Mouse (Mus musculus): ENCODE results near the gene Gsk3a. TPM values are rescaled to one million over a fixed set of nuclear protein-coding genes. Genes with fewer than 3 reads are reported as not detected.

The Gsk3a gene
- 14.7 and 15.9 TPM in 2 replicates for polyA plus RNA-seq (2014; fragmentation: Nextera tagmentation; extraction: Ambion mirVana)

DNA sequence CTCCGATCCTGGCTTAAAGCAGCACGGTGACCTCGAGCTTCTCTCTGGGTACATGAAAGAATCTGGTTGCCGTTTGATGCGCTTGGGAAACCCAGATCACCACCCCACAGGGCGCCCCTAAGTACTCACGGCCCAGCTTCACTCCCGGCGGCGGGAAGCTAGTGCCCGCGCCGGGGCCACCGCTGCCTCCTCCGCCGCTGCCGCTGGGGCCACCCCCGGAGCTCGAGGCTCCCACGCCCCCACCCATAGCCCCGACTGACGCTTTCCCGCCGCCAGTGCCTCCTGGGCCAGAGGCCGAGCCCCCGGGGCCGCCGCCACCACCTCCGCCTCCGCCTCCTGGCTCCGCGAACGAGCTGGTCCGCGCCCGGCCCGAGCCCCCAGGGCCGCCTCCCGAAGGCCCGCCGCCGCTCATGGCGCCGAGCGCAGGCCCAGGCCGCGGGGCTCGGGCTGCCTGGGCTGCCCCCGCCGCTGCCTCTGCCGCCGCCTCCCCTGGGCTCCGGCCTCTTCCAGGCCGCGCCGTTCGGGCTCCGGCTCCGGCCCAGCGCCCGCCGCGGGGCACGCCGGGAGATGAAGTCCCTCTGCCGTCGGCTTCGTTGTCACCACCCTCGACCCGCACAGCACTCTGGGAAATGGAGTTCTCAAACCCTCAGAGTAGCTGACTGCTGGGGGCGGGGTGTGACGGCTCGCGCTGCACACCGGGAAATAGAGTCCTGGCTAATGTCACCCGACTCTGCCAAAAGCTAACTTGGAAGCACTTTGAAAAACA, at the start of gene Gsk3a:
Gene Gsk3a (minus strand): TSS at position 603 of the 766 bp plus-strand sequence.
- Histone ChIP-seq H3K9ac (replicated peaks; ENCODE audit: low read depth, low read length) (peak within 1 kb of the TSS; percentile 90), H3K27me3 (ENCODE audit: control insufficient read depth, insufficient read depth, low read length) (no peaks in the 10 kb centered on the region), H3K36me3 (ENCODE audit: control insufficient read depth, insufficient read depth, low read length) (peaks cover 25% of the 10 kb centered on the region), H3K27ac (ENCODE audit: low read length) (peak within 1 kb of the TSS; percentile 70; the same call in 1 of the 2 replicates), H3K4me3 (ENCODE audit: low read depth, low read length) (peak within 1 kb of the TSS; percentile 82), H3K4me2 (replicated peaks; ENCODE audit: low read depth, low read length) (peak within 1 kb of the TSS; percentile 75), H3K9me3 (ENCODE audit: control insufficient read depth, low read depth, low read length) (no peaks in the 10 kb centered on the region), H3K4me1 (ENCODE audit: control insufficient read depth, insufficient read depth, low read length) (peaks cover 15% of the 10 kb centered on the region)
- ATAC-seq (ENCODE audit: insufficient number of reproducible peaks, insufficient read depth, low FRiP score, low read depth), result peak; percentile 91
- under 1% methylated on average over 72 of the region's 76 CpGs for WGBS

DNA sequence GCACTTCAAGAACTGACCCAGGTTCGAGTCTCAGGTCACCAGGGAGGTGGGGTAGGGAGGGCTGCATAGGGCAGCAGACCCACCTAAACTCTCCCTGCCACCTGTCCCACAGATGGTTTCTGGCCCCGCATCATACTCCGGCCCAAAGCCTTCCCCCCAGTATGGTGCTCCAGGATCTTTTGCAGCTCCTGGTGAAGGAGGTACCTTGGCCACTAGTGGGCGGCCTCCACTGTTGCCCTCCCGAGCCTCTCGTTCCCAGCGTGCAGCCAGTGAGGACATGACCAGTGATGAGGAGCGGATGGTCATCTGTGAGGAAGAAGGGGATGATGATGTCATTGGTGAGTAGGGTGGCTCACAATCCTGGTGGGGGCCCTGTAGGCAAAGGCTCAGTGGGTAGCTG, 49.3 kb upstream of the Gsk3a start:
- no peak for ATAC-seq (ENCODE audit: insufficient number of reproducible peaks, insufficient read depth, low FRiP score, low read depth)
- WGBS, result 82% methylated on average over 8 of the region's 8 CpGs

DNA sequence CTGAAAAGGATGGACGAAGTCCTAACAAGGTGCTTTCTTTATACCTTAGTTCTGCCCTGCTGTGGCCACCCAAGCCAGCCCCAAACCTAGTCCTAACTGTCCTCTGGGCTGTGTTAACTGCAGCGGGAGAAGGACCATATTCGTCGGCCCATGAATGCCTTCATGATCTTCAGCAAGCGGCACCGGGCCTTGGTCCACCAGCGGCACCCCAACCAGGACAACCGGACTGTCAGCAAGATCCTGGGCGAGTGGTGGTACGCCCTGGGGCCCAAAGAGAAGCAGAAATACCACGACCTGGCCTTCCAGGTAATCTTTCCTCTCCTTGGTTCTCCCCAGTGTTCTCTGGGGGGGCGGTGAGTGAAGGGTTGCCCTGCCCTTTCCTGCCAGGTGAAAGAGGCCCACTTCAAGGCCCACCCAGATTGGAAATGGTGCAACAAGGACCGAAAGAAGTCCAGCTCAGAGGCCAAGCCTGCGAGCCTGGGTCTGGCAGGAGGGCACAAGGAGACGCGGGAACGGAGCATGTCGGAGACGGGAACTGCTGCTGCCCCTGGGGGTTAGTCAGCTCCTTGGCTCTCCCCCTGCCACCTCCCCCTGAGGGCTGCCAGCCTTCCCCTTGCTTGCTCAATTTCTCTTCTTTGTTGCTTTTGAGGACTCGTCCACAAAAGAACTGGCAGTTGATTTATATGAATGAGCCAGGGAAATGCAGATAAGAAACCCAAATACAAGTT, 48.0 kb upstream of the Gsk3a start:
- Histone ChIP-seq H3K27me3 (ENCODE audit: control insufficient read depth, insufficient read depth, low read length) (no peaks in the 10 kb centered on the region), H3K4me1 (ENCODE audit: control insufficient read depth, insufficient read depth, low read length) (peaks cover 32% of the 10 kb centered on the region), H3K4me2 (replicated peaks; ENCODE audit: low read depth, low read length) (no peak overlapping the region), H3K9ac (replicated peaks; ENCODE audit: low read depth, low read length) (no peak overlapping the region), H3K4me3 (ENCODE audit: low read depth, low read length) (no peak overlapping the region), H3K36me3 (ENCODE audit: control insufficient read depth, insufficient read depth, low read length) (peaks cover 62% of the 10 kb centered on the region), H3K9me3 (ENCODE audit: control insufficient read depth, low read depth, low read length) (no peaks in the 10 kb centered on the region), H3K27ac (ENCODE audit: low read length) (no peak overlapping the region)
- ATAC-seq (ENCODE audit: insufficient number of reproducible peaks, insufficient read depth, low FRiP score, low read depth), result no peak
- WGBS, result 86% methylated on average over 20 of the region's 20 CpGs

More for the DNA sequence above, 49.3 kb upstream of the Gsk3a start:
- no peaks in the 10 kb centered on the region for H3K9me3 ChIP-seq (ENCODE audit: control insufficient read depth, low read depth, low read length)
- H3K4me1 ChIP-seq (ENCODE audit: control insufficient read depth, insufficient read depth, low read length), result peaks cover 23% of the 10 kb centered on the region
- H3K27ac ChIP-seq (ENCODE audit: low read length), result no peak overlapping the region
- H3K27me3 ChIP-seq (ENCODE audit: control insufficient read depth, insufficient read depth, low read length), result no peaks in the 10 kb centered on the region
- H3K4me3 ChIP-seq (ENCODE audit: low read depth, low read length), result no peak overlapping the region
- no peak overlapping the region for H3K9ac ChIP-seq (replicated peaks; ENCODE audit: low read depth, low read length)
- H3K36me3 ChIP-seq (ENCODE audit: control insufficient read depth, insufficient read depth, low read length), result peaks cover 75% of the 10 kb centered on the region
- no peak overlapping the region for H3K4me2 ChIP-seq (replicated peaks; ENCODE audit: low read depth, low read length)

DNA sequence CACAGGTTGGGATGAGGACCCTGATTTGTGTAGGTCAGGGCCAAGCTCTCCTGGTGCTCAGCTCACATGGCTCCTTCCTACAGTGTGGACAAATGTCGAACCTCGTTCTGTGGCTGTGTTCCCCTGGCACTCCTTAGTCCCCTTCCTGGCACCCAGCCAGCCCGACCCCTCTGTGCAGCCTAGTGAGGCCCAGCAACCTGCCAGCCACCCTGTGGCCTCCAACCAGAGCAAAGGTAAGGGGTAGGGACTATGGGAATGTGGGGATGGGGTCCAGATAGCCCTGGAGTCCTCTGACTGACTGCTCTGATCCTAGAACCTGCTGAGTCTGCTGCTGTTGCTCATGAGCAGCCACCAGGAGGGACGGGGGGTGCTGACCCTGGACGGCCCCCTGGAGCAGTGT, 47.1 kb upstream of the Gsk3a start:
- peaks cover 53% of the 10 kb centered on the region for H3K36me3 ChIP-seq (ENCODE audit: control insufficient read depth, insufficient read depth, low read length)
- 63% methylated on average over 5 of the region's 5 CpGs for WGBS
- no peak for ATAC-seq (ENCODE audit: insufficient number of reproducible peaks, insufficient read depth, low FRiP score, low read depth)

DNA sequence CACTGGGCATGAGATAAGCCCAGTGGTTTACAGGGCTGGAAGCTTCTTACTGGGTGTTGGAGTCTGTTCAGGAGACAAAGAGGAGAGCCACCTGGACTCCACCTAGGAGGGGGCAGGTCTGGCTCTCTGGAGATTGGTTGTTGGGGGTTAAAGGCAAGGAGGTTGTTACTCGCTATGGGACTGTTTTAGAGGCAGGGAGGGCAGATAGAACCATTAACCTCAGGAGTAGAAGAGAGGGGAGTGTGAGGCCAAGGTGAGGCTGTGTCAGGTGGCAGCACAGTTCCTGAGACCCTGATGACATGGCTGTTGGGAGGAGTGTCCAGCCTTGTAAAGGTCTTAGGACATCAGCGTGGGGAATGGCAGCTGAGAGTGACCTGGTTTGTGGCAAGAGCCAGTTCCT, 46.5 kb upstream of the Gsk3a start:
- H3K36me3 ChIP-seq (ENCODE audit: control insufficient read depth, insufficient read depth, low read length), result peaks cover 47% of the 10 kb centered on the region
- H3K9ac ChIP-seq (replicated peaks; ENCODE audit: low read depth, low read length), result peak overlapping the region; percentile 59
- peaks cover 40% of the 10 kb centered on the region for H3K4me1 ChIP-seq (ENCODE audit: control insufficient read depth, insufficient read depth, low read length)
- peak overlapping the region; percentile 99; the same call in 1 of the 2 replicates for H3K27ac ChIP-seq (ENCODE audit: low read length)
- ATAC-seq (ENCODE audit: insufficient number of reproducible peaks, insufficient read depth, low FRiP score, low read depth), result no peak
- H3K27me3 ChIP-seq (ENCODE audit: control insufficient read depth, insufficient read depth, low read length), result no peaks in the 10 kb centered on the region
- 47% methylated on average over 2 of the region's 2 CpGs for WGBS
- H3K4me2 ChIP-seq (replicated peaks; ENCODE audit: low read depth, low read length), result peak overlapping the region; percentile 82
- no peaks in the 10 kb centered on the region for H3K9me3 ChIP-seq (ENCODE audit: control insufficient read depth, low read depth, low read length)
- H3K4me3 ChIP-seq (ENCODE audit: low read depth, low read length), result peak overlapping the region; percentile 86

More for the DNA sequence above, 47.1 kb upstream of the Gsk3a start:
- Histone ChIP-seq H3K9ac (replicated peaks; ENCODE audit: low read depth, low read length) (no peak overlapping the region), H3K9me3 (ENCODE audit: control insufficient read depth, low read depth, low read length) (no peaks in the 10 kb centered on the region), H3K4me1 (ENCODE audit: control insufficient read depth, insufficient read depth, low read length) (peaks cover 39% of the 10 kb centered on the region), H3K4me2 (replicated peaks; ENCODE audit: low read depth, low read length) (peak overlapping the region; percentile 82; the same call in 1 of the 2 replicates), H3K4me3 (ENCODE audit: low read depth, low read length) (peak overlapping the region; percentile 86; the same call in 1 of the 2 replicates), H3K27me3 (ENCODE audit: control insufficient read depth, insufficient read depth, low read length) (no peaks in the 10 kb centered on the region), H3K27ac (ENCODE audit: low read length) (no peak overlapping the region)

GRCm38 (mm10) chr7:25283637-25284036, 46.0 kb upstream of the Gsk3a start:
- no peak for ATAC-seq (ENCODE audit: insufficient number of reproducible peaks, insufficient read depth, low FRiP score, low read depth)
- no peaks in the 10 kb centered on the region for H3K27me3 ChIP-seq (ENCODE audit: control insufficient read depth, insufficient read depth, low read length)
- H3K9me3 ChIP-seq (ENCODE audit: control insufficient read depth, low read depth, low read length), result no peaks in the 10 kb centered on the region
- peaks cover 40% of the 10 kb centered on the region for H3K4me1 ChIP-seq (ENCODE audit: control insufficient read depth, insufficient read depth, low read length)
- peak overlapping the region; percentile 99 for H3K27ac ChIP-seq (ENCODE audit: low read length)
- peak overlapping the region; percentile 86 for H3K4me3 ChIP-seq (ENCODE audit: low read depth, low read length)
- peak overlapping the region; percentile 59 for H3K9ac ChIP-seq (replicated peaks; ENCODE audit: low read depth, low read length)
- peak overlapping the region; percentile 82 for H3K4me2 ChIP-seq (replicated peaks; ENCODE audit: low read depth, low read length)
- H3K36me3 ChIP-seq (ENCODE audit: control insufficient read depth, insufficient read depth, low read length), result peaks cover 41% of the 10 kb centered on the region
- 3% methylated on average over 5 of the region's 5 CpGs for whole genome bisulfite sequencing

DNA sequence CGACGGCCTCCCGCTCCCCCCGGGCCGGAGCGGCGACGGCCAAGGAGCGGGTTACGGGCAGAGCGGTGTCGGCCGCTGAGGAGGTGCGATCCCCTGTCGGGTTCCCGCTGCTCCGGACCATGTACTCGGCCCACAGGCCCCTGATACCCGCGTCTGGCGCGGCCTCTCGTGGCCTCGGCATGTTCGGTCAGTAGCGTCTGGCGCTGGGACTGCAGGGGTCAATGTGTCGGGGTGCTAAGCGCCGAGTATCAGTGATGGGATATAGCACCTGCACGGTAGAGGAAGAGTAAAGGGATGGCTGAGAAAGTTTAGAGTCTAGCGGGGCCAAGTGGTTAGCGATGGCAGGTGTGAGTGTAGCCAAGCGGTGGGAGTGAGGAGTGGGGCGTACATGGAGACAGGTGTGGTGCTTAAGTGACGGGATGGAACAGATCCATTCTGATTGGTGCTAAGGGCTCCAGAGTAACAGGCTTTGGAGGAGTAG, 45.1 kb upstream of the Gsk3a start:
- peak overlapping the region; percentile 99 for H3K27ac ChIP-seq (ENCODE audit: low read length)
- no peak for ATAC-seq (ENCODE audit: insufficient number of reproducible peaks, insufficient read depth, low FRiP score, low read depth)
- WGBS, result under 1% methylated on average over 23 of the region's 36 CpGs
- H3K4me1 ChIP-seq (ENCODE audit: control insufficient read depth, insufficient read depth, low read length), result peaks cover 43% of the 10 kb centered on the region
- peak overlapping the region; percentile 82 for H3K4me2 ChIP-seq (replicated peaks; ENCODE audit: low read depth, low read length)
- peak overlapping the region; percentile 86 for H3K4me3 ChIP-seq (ENCODE audit: low read depth, low read length)
- peak overlapping the region; percentile 59 for H3K9ac ChIP-seq (replicated peaks; ENCODE audit: low read depth, low read length)
- H3K9me3 ChIP-seq (ENCODE audit: control insufficient read depth, low read depth, low read length), result no peaks in the 10 kb centered on the region
- H3K36me3 ChIP-seq (ENCODE audit: control insufficient read depth, insufficient read depth, low read length), result peaks cover 33% of the 10 kb centered on the region
- no peaks in the 10 kb centered on the region for H3K27me3 ChIP-seq (ENCODE audit: control insufficient read depth, insufficient read depth, low read length)

- Histone ChIP-seq H3K4me1 (ENCODE audit: control insufficient read depth, insufficient read depth, low read length) (peaks cover 50% of the 10 kb centered on the region), H3K9ac (replicated peaks; ENCODE audit: low read depth, low read length) (peak overlapping the region; percentile 59), H3K27me3 (ENCODE audit: control insufficient read depth, insufficient read depth, low read length) (no peaks in the 10 kb centered on the region), H3K27ac (ENCODE audit: low read length) (peak overlapping the region; percentile 99), H3K36me3 (ENCODE audit: control insufficient read depth, insufficient read depth, low read length) (peaks cover 25% of the 10 kb centered on the region), H3K9me3 (ENCODE audit: control insufficient read depth, low read depth, low read length) (no peaks in the 10 kb centered on the region), H3K4me2 (replicated peaks; ENCODE audit: low read depth, low read length) (peak overlapping the region; percentile 82), H3K4me3 (ENCODE audit: low read depth, low read length) (peak overlapping the region; percentile 86)
- 2% methylated on average over 70 of the region's 108 CpGs for WGBS
- peak; percentile 78 for ATAC-seq (ENCODE audit: insufficient number of reproducible peaks, insufficient read depth, low FRiP score, low read depth)
Measured at GRCm38 (mm10) chr7:25281734-25282601, 44.3 kb upstream of the Gsk3a start.

Measured in stomach, embryonic 14.5 days (tissue).